Mouse (Mus musculus) erythroblast, embryonic 14.5 days (primary cell): ENCODE results near the gene Trpc6.

Experiments
- GATA1 ChIP-seq: IDR thresholded peaks from 2 replicates; pipeline ENCODE4 v1.6.1; 2012; ENCODE audit warnings: low read length, inconsistent platforms, mixed read lengths
- TAL1 ChIP-seq: IDR thresholded peaks from 3 replicates; pipeline ENCODE4 v1.6.1; 2012; ENCODE audit warnings: low read length, inconsistent platforms, mixed read lengths

- TF ChIP-seq GATA1 (no peak), TAL1 (no peak)
Measured at GRCm38 (mm10) chr9:8719017-8719416, 175.1 kb downstream of the Trpc6 start.
